Comparison of ENCODE assay signal across 13 mouse cellular contexts in genomic region chr2:51443946-51444345, GRCm38 (mm10).
"Had no signal": no experiment of that assay in that cellular context is flagged by ENCODE, and none has a peak within 500 bp of the region (broad histone marks: within the 10 kb centered on the region; RNA-seq: fewer than 3 reads in every experiment).

No protein-coding gene starts in this region.

- H3K4me1 ChIP-seq: liver, embryonic 12.5 days; megakaryocyte, embryonic 14.5 days; neural tube, embryonic 12.5 days had no signal

- ATAC-seq: liver, embryonic 12.5 days had no signal

- H3K36me3 ChIP-seq: limb, embryonic 13.5 days; liver, embryonic 12.5 days; neural tube, embryonic 12.5 days had no signal

- H3K9ac ChIP-seq: limb, embryonic 13.5 days; liver, embryonic 12.5 days; lung, embryonic 14.5 days; neural tube, embryonic 12.5 days had no signal

- H3K9me3 ChIP-seq: liver, embryonic 12.5 days had no signal

- H3K27me3 ChIP-seq: limb, embryonic 13.5 days; liver, embryonic 12.5 days; megakaryocyte, embryonic 14.5 days; neural tube, embryonic 12.5 days had no signal

- DNase-seq: kidney, adult 8-10 months; kidney, postnatal 36 days; layer of hippocampus, adult 9-11 months; left cerebral cortex, postnatal 4 days; lung, embryonic 14.5 days; lung, postnatal 14 days; right cerebral cortex, postnatal 14 days; thymus, postnatal 4 days had no signal

- H3K4me3 ChIP-seq: limb, embryonic 13.5 days; liver, embryonic 12.5 days; megakaryocyte, embryonic 14.5 days; neural tube, embryonic 12.5 days had no signal

- H3K4me2 ChIP-seq: limb, embryonic 13.5 days; liver, embryonic 12.5 days; lung, embryonic 14.5 days; neural tube, embryonic 12.5 days had no signal

- H3K27ac ChIP-seq: limb, embryonic 13.5 days; liver, embryonic 12.5 days; macrophage; neural tube, embryonic 12.5 days had no signal
